In genomic region chr10:13192731-13193351, GRCm38 (mm10) we compare ENCODE assay signal across 8 mouse cellular contexts. TPM values are rescaled to one million over a fixed set of nuclear protein-coding genes. Genes with fewer than 3 reads are reported as not detected.
DNase-seq lines count a peak whose midpoint lies in the region; ATAC-seq and TF ChIP-seq lines count a peak whose summit lies in the region.

TSS of gene Ltv1 (minus strand) at chr10:13193168.

- H3K4me3 ChIP-seq in ES-Bruce4 (ENCODE audit: low read depth, low read length), result peak within 1 kb of the TSS; percentile 72
- peak within 1 kb of the TSS; percentile 84 for H3K4me3 ChIP-seq in forebrain, embryonic 13.5 days
- H3K4me3 ChIP-seq in liver, postnatal 0 days (ENCODE audit: low read depth, low read length), result peak within 1 kb of the TSS; percentile 88
- peak within 1 kb of the TSS; percentile 96 for H3K4me3 ChIP-seq in neural tube, embryonic 14.5 days (ENCODE audit: low read depth, low read length)

- under 1% methylated on average over 43 of the region's 43 CpGs for WGBS in forebrain, embryonic 13.5 days
- under 1% methylated on average over 43 of the region's 43 CpGs for WGBS in large intestine, adult 2 months
- WGBS in liver, postnatal 0 days (ENCODE audit: insufficient replicate concordance), result under 1% methylated on average over 43 of the region's 43 CpGs
- WGBS in neural tube, embryonic 14.5 days, result under 1% methylated on average over 43 of the region's 43 CpGs

- no peak within 1 kb of the TSS for H3K27ac ChIP-seq in ES-Bruce4 (ENCODE audit: insufficient read depth, low read length)
- 0 out of 2 replicates have a peak within 1 kb of the TSS, but pooled peaks have one; percentile 22 for H3K27ac ChIP-seq in forebrain, embryonic 13.5 days
- peak within 1 kb of the TSS; percentile 96 for H3K27ac ChIP-seq in liver, postnatal 0 days (ENCODE audit: low read depth)
- peak within 1 kb of the TSS; percentile 69; the same call in 1 of the 2 replicates for H3K27ac ChIP-seq in neural tube, embryonic 14.5 days (ENCODE audit: low read depth, low read length)

- peaks cover 22% of the 10 kb centered on the region for H3K36me3 ChIP-seq in ES-Bruce4 (ENCODE audit: control insufficient read depth, insufficient read depth, low read length, poor library complexity, severe bottlenecking)
- H3K36me3 ChIP-seq in forebrain, embryonic 13.5 days (ENCODE audit: poor library complexity, severe bottlenecking), result peaks cover 26% of the 10 kb centered on the region
- H3K36me3 ChIP-seq in liver, postnatal 0 days (replicated peaks; ENCODE audit: insufficient read depth, low read length), result peaks cover 14% of the 10 kb centered on the region
- peaks cover 12% of the 10 kb centered on the region for H3K36me3 ChIP-seq in neural tube, embryonic 14.5 days (ENCODE audit: control insufficient read depth, insufficient read depth, low read length)

- H3K27me3 ChIP-seq in ES-Bruce4 (ENCODE audit: control insufficient read depth, insufficient read depth, low read length, poor library complexity, severe bottlenecking), result no peaks in the 10 kb centered on the region
- no peaks in the 10 kb centered on the region for H3K27me3 ChIP-seq in forebrain, embryonic 13.5 days
- H3K27me3 ChIP-seq in liver, postnatal 0 days (ENCODE audit: insufficient read depth, low read length), result no peaks in the 10 kb centered on the region
- no peaks in the 10 kb centered on the region for H3K27me3 ChIP-seq in neural tube, embryonic 14.5 days (ENCODE audit: control insufficient read depth, insufficient read depth, low read length)

- H3K9ac ChIP-seq in ES-Bruce4 (ENCODE audit: low read depth, poor library complexity, severe bottlenecking), result peak within 1 kb of the TSS; percentile 91
- H3K9ac ChIP-seq in forebrain, embryonic 13.5 days, result peak within 1 kb of the TSS; percentile 79
- peak within 1 kb of the TSS; percentile 88 for H3K9ac ChIP-seq in liver, postnatal 0 days (replicated peaks)
- H3K9ac ChIP-seq in neural tube, embryonic 14.5 days (replicated peaks; ENCODE audit: low read depth, low read length), result peak within 1 kb of the TSS; percentile 78

- H3K4me1 ChIP-seq in ES-Bruce4 (ENCODE audit: control insufficient read depth, insufficient read depth, low read length), result no peaks in the 10 kb centered on the region
- peaks cover 7% of the 10 kb centered on the region for H3K4me1 ChIP-seq in forebrain, embryonic 13.5 days
- H3K4me1 ChIP-seq in liver, postnatal 0 days (ENCODE audit: insufficient read depth), result peaks cover 5% of the 10 kb centered on the region
- H3K4me1 ChIP-seq in neural tube, embryonic 14.5 days (ENCODE audit: control insufficient read depth, insufficient read depth, low read length), result peaks cover 5% of the 10 kb centered on the region

- TF ChIP-seq POLR2A in ES-Bruce4 (IDR thresholded peaks at IDR 0.05; ENCODE audit: insufficient read depth, low read length), result no peak

- intact Hi-C loops in heart, postnatal 10 days (cut with DNase I), result loop anchor here (2.0 kb wide), 1 partner anchor 100 kb away; no protein-coding TSS in a partner anchor

- H3K4me2 ChIP-seq in forebrain, embryonic 13.5 days, result peak within 1 kb of the TSS; percentile 67
- H3K4me2 ChIP-seq in liver, postnatal 0 days (ENCODE audit: low read depth, low read length), result peak within 1 kb of the TSS; percentile 82
- H3K4me2 ChIP-seq in neural tube, embryonic 14.5 days (ENCODE audit: low read depth, low read length), result peak within 1 kb of the TSS; percentile 58

- peak; percentile 99 for ATAC-seq in cerebellum, adult (ENCODE audit: insufficient number of reproducible peaks, low FRiP score, low TSS enrichment)
- peak; percentile 100 for ATAC-seq in forebrain, embryonic 13.5 days
- ATAC-seq in liver, postnatal 0 days, result peak; percentile 100
- peak; percentile 100 for ATAC-seq in neural tube, embryonic 14.5 days (ENCODE audit: low read depth)

- no peak for TF ChIP-seq CTCF in ES-Bruce4 (IDR thresholded peaks at IDR 0.05; ENCODE audit: low read depth, low read length)
- no peak for TF ChIP-seq CTCF in liver, postnatal 0 days (IDR thresholded peaks at IDR 0.05; ENCODE audit: low read depth)

- H3K9me3 ChIP-seq in ES-Bruce4 (replicated peaks; ENCODE audit: control insufficient read depth, insufficient read depth, low read length, poor library complexity, severe bottlenecking), result no peaks in the 10 kb centered on the region
- H3K9me3 ChIP-seq in forebrain, embryonic 13.5 days (replicated peaks), result no peaks in the 10 kb centered on the region
- no peaks in the 10 kb centered on the region for H3K9me3 ChIP-seq in liver, postnatal 0 days (ENCODE audit: low read length)
- no peaks in the 10 kb centered on the region for H3K9me3 ChIP-seq in neural tube, embryonic 14.5 days (ENCODE audit: control insufficient read depth, low read length)

- DNase-seq in heart, postnatal 10 days, result peak; percentile 96 to 97
- DNase-seq in large intestine, adult 2 months (ENCODE audit: low read depth, low spot score), result peak; percentile 88
- DNase-seq in liver, postnatal 0 days, result peak; percentile 97
- peak; percentile 98 for DNase-seq in testis, postnatal 10 days (ENCODE audit: low spot score)

- TF ChIP-seq EP300 in ES-Bruce4 (IDR thresholded peaks at IDR 0.05; ENCODE audit: insufficient read depth, low read depth, low read length), result no peak
- 0 out of 2 replicates have a peak, but pooled peaks have one; percentile 7 for TF ChIP-seq EP300 in liver, postnatal 0 days (IDR thresholded peaks at IDR 0.05; ENCODE audit: low read depth)

RNA-seq across cellular contexts. Expression of gene Ltv1, which starts in this region (rescaled TPM):
- polyA plus RNA-seq in ES-Bruce4 (2011; ENCODE audit: insufficient read depth, insufficient read length, low read depth, missing spikeins), result 66.8 and 71.1 TPM in 2 replicates
- polyA plus RNA-seq in forebrain, embryonic 13.5 days (2015; fragmentation: Nextera tagmentation; extraction: Ambion mirVana), result 45.4 and 48.3 TPM in 2 replicates
- 10 to 100 TPM; 24.9 to 28.2 TPM for total RNA-seq in heart, postnatal 10 days (2021)
- polyA plus RNA-seq in large intestine, adult 2 months (2012; rRNA removed), result 19.3 and 19.5 TPM in 2 replicates
- 22.9 and 23.6 TPM in 2 replicates for polyA plus RNA-seq in liver, postnatal 0 days (2015; fragmentation: Nextera tagmentation; extraction: Ambion mirVana)
- polyA plus RNA-seq in neural tube, embryonic 14.5 days (2014; fragmentation: Nextera tagmentation; extraction: Ambion mirVana), result 27.6 and 41.4 TPM in 2 replicates
